Mouse (Mus musculus) adrenal gland, postnatal 36 days (tissue): ENCODE data around the gene Gramd1c. TPM values are rescaled to one million over a fixed set of nuclear protein-coding genes. Genes with fewer than 3 reads are reported as not detected.

Experiments
- DNase-seq, 2 experiments: peaks; one replicate each; pipeline ENCODE4 v3.0.0; 2021; ENCODE audit warnings: mixed read lengths in 1 of 2
- total RNA-seq, 2 experiments: library from RNA; stranded (reverse); gene quantifications; 2 replicates each; pipeline ENCODE4 v1.2.3; 2021

Gramd1c gene
- total RNA-seq, 2 experiments from 2014 or later = 1.3 to 1.5 TPM

- DNase-seq = no peak
Measured at GRCm38 (mm10) chr16:44018986-44019548, 44.1 kb downstream of the Gramd1c start.

GRCm38 (mm10) chr16:44018372-44018771 lies 44.8 kb downstream of the Gramd1c start:
- no peak for DNase-seq

- no peak for DNase-seq
Measured at GRCm38 (mm10) chr16:44017707-44018106, 45.4 kb downstream of the Gramd1c start.

DNA sequence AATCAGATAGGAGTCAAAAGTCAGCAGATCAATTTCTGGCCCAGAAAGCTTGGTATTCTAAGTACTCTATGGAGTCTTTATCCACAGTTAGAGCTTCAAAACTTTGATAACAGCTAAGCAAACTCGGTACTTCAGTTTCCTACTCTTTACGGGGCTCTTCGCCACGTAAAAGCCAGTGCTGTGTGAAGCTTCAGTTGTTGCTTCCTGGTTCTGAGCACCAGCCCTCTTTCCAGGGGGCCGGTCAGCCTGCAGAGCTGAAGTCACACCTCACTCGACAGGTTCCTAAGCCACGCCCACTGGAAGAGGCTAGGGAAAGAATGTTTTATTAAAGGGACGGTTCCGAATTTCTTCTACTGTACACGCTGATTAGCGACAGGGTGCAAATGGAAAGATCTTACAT lies 47.0 kb downstream of the Gramd1c start:
- peak; percentile 41 to 50 for DNase-seq

GRCm38 (mm10) chr16:44015416-44016158 lies 47.6 kb downstream of the Gramd1c start:
- DNase-seq = no peak

GRCm38 (mm10) chr16:44011010-44011409 lies 52.1 kb downstream of the Gramd1c start:
- no peak for DNase-seq

DNA sequence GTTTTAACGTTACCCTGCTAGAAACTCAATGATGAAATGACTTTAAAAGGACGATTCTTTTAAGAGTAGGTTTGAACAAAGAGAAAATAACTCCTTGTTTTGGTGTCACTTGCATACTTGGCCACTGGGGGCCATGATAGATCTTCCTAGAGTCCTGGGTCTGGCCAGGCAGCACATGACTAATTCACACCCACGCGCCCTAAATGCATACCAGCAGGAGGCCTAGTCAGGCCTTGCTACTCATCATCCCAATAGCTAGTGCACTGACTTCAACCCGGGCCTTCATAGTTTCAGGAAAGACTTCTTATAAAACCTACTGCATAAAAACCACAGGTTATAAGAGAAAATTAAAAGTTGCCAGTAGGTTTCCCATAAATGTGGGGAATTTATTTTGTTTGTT lies 61.1 kb downstream of the Gramd1c start:
- DNase-seq = no peak

DNA sequence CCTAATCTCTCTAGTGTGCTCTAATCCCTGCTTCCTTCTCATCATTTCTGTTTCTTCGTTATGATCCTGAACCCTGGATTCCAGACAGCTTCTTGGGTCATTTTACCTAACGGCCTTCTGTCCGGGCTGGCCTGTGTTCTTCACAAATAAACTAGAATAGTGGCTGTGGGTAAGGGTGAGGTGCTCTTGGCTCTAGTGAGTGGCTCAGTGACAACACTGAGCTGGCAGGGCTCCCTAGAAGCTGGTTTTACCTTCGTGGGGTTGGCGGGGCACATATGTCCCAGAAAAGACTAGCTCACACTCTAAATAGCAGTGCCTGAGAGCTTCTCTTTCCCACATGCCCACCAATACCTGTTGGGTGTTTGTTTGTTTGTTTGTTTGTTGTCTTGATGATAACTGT lies 63.6 kb downstream of the Gramd1c start:
- peak; percentile 4 to 31 for DNase-seq

DNA sequence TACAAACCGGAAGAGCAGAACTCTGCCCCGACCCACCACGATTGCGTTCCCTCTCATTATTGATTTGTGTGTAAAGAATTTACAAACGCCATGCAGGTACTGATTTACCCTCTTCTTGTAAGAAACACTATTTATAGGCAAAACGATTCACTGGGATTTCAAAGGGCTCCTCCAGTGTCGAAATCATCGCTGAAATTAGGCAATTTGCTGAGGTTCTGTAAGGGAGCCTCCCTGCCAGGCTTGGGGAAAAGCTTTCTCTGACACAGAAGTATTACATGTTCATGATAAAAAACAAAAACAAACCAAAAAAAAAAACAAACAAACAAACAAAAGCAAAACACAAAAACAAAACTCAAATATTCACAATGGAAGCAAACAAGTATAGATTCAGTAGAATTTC lies 64.0 kb downstream of the Gramd1c start:
- peak; percentile 7 to 21 for DNase-seq

GRCm38 (mm10) chr16:43994623-43995022 lies 68.5 kb downstream of the Gramd1c start:
- DNase-seq = no peak

- no peak for DNase-seq
Measured at GRCm38 (mm10) chr16:43986299-43986698, 76.8 kb downstream of the Gramd1c start.

- no peak for DNase-seq
Measured at GRCm38 (mm10) chr16:43980110-43980609, 83.0 kb downstream of the Gramd1c start.

DNA sequence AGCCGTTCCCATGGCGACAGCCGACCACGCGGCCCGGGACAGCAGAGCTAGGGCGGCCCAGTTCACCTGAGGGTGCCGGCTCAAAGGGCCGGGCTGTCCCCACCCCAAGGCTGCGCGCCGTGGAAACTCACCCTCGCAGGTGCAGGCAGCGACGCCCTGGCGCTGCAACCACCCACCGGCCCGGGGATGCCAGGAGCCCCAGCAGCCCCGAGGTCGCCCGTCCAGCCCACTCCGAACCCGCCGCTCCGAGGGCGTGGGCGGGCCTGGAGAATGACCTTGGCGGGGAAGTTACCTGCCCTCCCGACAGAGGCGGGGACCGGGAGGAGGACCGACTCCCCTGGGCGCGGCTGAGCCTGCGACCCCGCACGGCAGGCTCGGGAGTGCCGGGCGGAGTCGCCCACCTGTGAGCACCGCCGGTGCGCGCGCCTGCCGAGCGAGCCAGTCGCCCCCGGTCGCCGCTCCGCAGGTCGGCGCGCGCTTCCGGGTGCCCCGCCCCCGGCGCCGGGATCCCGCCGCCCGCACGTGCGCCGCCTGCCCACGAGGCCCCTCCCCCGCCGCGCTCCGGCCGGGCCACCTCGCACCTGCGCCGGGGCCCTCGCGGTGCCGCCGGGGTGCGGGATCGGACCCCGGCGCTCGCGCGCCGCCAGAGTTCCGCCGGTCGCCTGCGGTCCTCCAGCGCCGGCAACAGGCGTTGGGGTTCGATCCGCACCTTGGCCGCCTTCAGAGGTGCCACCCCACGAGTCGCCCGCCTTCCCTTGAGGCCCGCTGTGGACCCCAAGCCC lies 83.6 kb downstream of the Gramd1c start, which contains the start of gene Zdhhc23:
Gene Zdhhc23 (minus strand): TSS at position 464 of the 782 bp plus-strand sequence.
- DNase-seq = peak; percentile 50 to 72

GRCm38 (mm10) chr16:43979010-43979327 lies 84.2 kb downstream of the Gramd1c start:
- no peak for DNase-seq

DNA sequence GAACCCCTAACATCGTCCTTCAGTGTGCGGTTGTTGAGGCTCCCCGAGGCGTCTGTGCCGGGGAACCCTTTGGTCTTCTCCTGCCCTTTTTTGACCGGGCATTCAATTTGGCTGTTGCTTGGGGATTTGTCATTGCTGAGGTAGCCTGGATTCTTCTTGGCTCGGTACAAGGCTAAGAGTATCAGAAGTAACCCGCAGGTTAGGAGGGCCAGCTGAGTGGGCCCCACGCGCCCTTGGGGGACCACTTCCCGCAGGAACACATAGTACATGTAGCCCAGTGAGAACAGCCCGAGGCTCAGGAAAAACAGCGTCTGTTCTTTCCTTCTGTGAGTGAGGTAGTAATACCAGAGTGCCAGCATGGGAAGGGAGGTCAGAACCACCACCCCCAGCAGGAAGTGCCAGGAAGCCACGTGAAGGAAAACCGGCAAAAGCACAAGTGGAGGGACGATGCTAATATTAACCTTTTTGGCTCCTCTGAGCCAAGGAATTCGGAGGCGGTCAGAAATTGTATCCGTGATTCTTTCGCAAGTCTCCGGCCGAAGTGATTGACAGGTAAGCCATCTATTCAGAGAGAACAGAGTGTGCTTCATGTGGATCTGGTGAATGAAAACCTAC lies 89.4 kb downstream of the Gramd1c start:
- no peak for DNase-seq

DNA sequence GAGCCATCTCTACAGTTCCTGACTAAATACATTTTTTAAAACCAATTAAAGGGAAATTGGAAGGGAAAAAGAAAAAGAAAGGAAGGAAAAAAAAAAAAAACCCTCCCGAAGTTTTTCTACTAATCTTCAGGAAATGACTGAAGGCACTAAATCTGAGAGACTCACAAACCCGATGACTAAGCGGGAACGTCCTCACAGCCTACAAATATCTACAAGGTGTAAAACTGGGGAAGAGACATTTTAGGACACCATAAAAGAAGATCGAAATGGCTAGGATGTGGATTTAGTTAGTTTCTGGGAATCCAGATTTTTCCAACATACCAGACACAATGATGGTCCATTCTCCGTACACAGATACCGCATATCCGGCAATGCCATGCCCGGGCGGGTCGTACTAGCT lies 90.0 kb downstream of the Gramd1c start:
- no peak for DNase-seq

DNA sequence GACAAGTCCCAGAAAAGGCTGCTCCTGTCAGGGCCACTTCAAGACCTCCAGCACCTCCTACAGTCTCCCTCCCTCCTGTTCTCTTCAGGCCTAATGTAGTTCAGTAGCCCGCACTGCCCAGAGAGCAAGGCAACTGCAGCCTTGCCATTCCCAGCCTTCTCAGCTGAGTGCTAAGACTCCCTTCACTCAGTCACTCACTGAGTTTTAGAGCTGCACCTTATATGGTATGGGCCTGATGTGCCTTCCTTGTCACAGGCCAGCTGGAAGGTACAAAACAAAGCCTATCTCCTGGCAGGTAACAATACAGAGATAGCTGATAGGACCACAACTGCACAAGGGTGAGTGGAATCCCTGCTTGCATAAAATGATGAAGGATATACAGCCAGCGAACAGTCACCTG lies 90.8 kb downstream of the Gramd1c start:
- no peak for DNase-seq

DNA sequence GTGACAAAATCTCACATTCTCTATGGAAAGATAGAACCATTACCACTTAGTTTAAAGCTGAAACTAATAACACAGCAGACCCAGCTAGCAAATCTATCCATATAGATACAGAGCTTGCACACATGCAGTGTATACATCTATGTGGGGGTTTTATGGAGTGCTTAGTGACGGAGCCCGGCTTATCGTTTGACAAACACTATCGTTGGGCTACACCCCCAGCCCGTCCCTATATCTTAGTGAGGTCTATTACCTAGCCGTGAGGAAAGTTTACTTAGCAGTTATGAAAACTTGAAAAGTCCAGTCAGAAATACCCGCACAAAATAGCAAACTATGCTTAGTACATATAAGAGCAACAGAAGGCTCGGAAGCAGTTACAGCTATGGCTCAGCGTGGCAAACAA lies 91.4 kb downstream of the Gramd1c start:
- DNase-seq = no peak

DNA sequence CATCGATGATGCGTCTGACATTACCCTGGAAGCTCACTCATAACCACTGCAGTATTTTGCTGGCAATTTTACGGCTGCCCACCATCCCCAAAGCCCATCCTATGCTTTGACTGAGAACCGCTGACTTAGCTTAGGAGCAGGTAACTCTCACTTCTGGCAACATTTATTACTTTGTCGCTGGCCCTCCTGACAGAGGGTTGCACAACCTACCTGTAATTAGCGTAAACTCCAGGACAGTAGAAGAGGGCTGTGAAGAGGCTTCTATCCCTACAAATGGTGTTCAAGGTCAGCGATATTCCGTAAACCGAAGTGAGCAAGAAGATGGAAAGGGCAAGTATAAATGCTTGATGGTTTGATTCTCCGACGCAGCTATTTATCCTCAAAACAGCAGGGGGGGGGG lies 92.0 kb downstream of the Gramd1c start:
- no peak for DNase-seq

GRCm38 (mm10) chr16:43970426-43970825 lies 92.7 kb downstream of the Gramd1c start:
- DNase-seq = no peak

- DNase-seq = no peak
Measured at GRCm38 (mm10) chr16:43965781-43966389, 97.3 kb downstream of the Gramd1c start.

DNA sequence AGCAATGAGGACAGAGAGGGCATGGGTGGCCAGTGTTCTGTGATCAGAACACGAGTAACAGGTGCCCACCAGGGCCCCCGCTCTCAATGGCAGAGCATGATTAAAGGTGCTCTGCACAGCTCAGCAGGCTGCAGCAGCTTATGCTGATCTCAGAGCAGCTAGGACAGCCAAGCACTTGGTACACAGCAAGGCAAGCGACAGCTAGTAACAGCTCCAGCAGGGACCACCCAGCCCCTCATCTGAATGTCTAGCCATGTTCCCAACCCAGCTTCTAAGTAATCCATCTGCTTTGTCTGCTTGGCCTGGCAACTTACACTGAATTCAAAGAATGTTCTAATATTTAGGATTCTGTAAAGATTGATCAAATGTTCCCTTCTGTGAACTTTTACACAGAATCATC lies 99.4 kb downstream of the Gramd1c start:
- no peak for DNase-seq
